Mouse (Mus musculus): Measurements from ENCODE around the gene Msgn1. TPM values are rescaled to one million over a fixed set of nuclear protein-coding genes. Genes with fewer than 3 reads are reported as not detected.

Msgn1 gene
- total and polyA plus RNA-seq, 2 experiments from 2014 or later, result not detected

DNA sequence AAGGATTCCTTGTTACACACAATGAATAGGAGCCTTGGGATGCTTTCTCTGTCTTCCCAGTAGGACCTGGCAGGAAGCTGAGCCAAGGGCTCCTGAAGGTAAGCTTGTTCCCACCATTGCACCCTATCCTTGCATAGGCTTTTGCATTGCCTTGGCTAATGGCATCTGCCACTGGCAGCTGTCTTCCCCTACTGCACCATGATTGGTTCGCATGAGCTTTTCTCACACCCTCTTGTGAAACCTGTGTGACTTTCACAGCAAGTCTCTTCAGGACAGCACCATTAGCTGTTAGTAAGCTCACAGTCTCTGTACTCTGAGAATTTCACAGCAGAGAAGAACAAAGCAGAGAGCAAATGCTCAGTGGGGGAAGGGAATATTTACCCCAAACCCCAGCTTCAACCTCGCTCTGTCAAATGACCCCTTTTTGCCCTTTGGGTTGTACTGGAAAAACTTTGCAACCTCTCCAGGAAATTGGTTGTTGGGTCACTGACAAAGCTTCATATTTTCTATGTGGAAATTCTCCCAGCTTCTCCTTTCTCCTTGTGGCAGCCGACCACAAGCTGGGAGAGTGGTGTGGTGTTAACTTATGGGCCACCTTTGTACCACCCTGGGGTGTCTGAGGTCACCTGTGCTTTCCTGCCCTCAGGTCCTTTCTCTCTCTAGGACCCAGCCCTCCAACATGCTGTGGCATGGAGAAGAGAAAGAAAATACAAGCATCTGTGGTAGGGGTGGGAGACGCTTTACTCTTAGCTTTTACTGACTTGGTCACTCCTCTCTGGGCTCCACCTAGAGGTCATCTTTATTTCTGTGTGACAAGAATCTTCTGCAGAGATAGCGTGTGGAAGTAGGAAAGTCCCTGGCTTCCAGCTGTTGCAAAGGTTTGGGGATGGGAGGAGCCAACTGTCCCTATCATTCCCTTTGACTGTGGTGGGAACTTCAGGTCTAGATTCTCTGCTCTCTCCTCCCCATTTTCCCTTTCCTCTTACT is 31.1 kb downstream of the Msgn1 start:
- peak; percentile 19; the same call in 1 of the 2 replicates for TF ChIP-seq CTCF (IDR thresholded peaks at IDR 0.05; ENCODE audit: low read depth)
- H3K4me3 ChIP-seq (ENCODE audit: low read depth, low read length), result no peak overlapping the region

DNA sequence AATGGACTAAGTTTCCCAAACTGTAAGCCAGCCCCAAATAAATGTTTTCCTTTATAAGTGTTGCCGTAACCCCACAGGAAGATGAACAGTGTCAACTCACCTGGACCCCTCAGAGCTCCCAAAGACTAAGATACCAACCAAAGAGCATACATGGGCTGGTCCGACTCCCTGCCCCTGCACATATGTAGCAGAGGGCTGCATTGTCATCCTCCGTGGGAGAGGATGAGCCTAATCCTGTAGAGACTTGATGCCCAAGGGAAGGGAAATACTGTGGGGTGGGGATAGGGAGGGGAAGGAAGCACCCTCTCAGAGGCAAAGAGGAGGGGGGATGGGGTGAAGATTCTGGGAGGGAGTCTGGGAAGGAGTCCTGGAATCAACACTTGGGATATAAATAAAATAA is 50.1 kb downstream of the Msgn1 start:
- H3K4me2 ChIP-seq (ENCODE audit: low read depth), result no peak overlapping the region

More for the DNA sequence above, 31.1 kb downstream of the Msgn1 start:
- Histone ChIP-seq H3K9ac (no peak overlapping the region), H3K4me1 (ENCODE audit: insufficient read depth) (0 out of 2 replicates have a peak, but pooled peaks cover 2% of the 10 kb centered on the region), H3K4me2 (ENCODE audit: low read depth) (no peak overlapping the region), H3K36me3 (ENCODE audit: insufficient read depth) (no peaks in the 10 kb centered on the region), H3K9me3 (ENCODE audit: low read length) (no peaks in the 10 kb centered on the region), H3K27me3 (ENCODE audit: insufficient read depth, low read length) (no peaks in the 10 kb centered on the region), H3K27ac (ENCODE audit: low read depth, low read length) (no peak overlapping the region)
- peak; percentile 11; the same call in 1 of the 2 replicates for ATAC-seq
- DNase-seq, result no peak
- 57% methylated on average over 5 of the region's 5 CpGs for WGBS

More for the DNA sequence above, 50.1 kb downstream of the Msgn1 start:
- Histone ChIP-seq H3K4me3 (ENCODE audit: low read depth, low read length) (no peak overlapping the region), H3K36me3 (ENCODE audit: insufficient read depth) (no peaks in the 10 kb centered on the region), H3K9me3 (ENCODE audit: low read length) (no peaks in the 10 kb centered on the region), H3K4me1 (ENCODE audit: insufficient read depth) (no peaks in the 10 kb centered on the region), H3K27ac (ENCODE audit: low read depth, low read length) (no peak overlapping the region), H3K9ac (no peak overlapping the region), H3K27me3 (ENCODE audit: insufficient read depth, low read length) (no peaks in the 10 kb centered on the region)
- TF ChIP-seq CTCF (IDR thresholded peaks at IDR 0.05; ENCODE audit: low read depth), result no peak
- WGBS, result 94% methylated on average over 3 of the region's 3 CpGs
- ATAC-seq, result no peak
- no peak for DNase-seq

Other genes starting within 250 kb of the Msgn1 start
- 2.7 and 3.9 TPM in 2 replicates for gene Kcns3, start 57.9 kb downstream of the Msgn1 start, total RNA-seq (2014; rRNA removed)
- gene Kcns3, start 57.9 kb downstream of the Msgn1 start, polyA plus RNA-seq (2015; fragmentation: Nextera tagmentation; extraction: Ambion mirVana), result 1.2 TPM in 2 replicates
- 3.4 and 3.6 TPM in 2 replicates for gene Gen1, start 56.8 kb upstream of the Msgn1 start, total RNA-seq (2014; rRNA removed)
- gene Gen1, start 56.8 kb upstream of the Msgn1 start, polyA plus RNA-seq (2015; fragmentation: Nextera tagmentation; extraction: Ambion mirVana), result 0.80 and 1.3 TPM in 2 replicates
- 36.0 and 39.5 TPM in 2 replicates for gene Smc6, start 56.9 kb upstream of the Msgn1 start, total RNA-seq (2014; rRNA removed)
- 91.5 and 103 TPM in 2 replicates for gene Smc6, start 56.9 kb upstream of the Msgn1 start, polyA plus RNA-seq (2015; fragmentation: Nextera tagmentation; extraction: Ambion mirVana)
- gene Vsnl1, start 227.6 kb upstream of the Msgn1 start, total RNA-seq (2014; rRNA removed), result 125 and 133 TPM in 2 replicates
- gene Vsnl1, start 227.6 kb upstream of the Msgn1 start, polyA plus RNA-seq (2015; fragmentation: Nextera tagmentation; extraction: Ambion mirVana), result 74.2 and 119 TPM in 2 replicates
- gene Rad51ap2, start 247.1 kb upstream of the Msgn1 start, total RNA-seq (2014; rRNA removed), result 1.1 and 1.4 TPM in 2 replicates
- gene Rad51ap2, start 247.1 kb upstream of the Msgn1 start, polyA plus RNA-seq (2015; fragmentation: Nextera tagmentation; extraction: Ambion mirVana), result 0.68 and 0.79 TPM in 2 replicates